Mouse (Mus musculus): ENCODE measurements at regions not wholly inside any gene's neighbourhood (a gene's known extent, or its start where the extent isn't known, plus 50 kb on each side); places are given as distances from the start of the nearest gene placed in this dataset.

DNA sequence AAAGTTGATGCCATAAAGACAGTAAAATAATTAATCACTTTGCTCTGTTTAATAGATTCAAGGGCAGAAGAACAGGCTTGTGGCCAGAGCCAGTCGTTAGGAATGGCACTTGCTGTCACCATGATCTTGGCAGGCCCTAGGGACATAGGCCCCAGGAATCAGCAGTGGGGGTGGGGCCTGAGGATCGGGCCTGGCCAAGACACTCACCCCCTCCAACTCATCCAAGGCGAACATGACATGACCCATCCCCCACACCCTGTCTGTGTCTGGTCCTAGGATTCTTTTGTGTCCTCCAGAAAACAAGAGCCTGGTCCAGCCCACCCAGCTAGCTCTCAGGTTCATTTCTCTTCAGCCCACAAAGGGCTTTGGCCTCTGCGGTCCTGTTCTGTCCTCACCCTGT, 144.8 kb downstream of the Melk start:
- no peak for TF ChIP-seq EP300 (IDR thresholded peaks at IDR 0.05; ENCODE audit: low read depth)
- no peak for TF ChIP-seq CTCF (IDR thresholded peaks at IDR 0.05; ENCODE audit: low read depth)

All from liver, postnatal 0 days (tissue).